Mouse (Mus musculus): Measurements from ENCODE around the gene Cyb5r1.
A peak's percentile ranks its signal among the peaks of the same experiment; 100 is the strongest.

Gene Cyb5r1

DNA sequence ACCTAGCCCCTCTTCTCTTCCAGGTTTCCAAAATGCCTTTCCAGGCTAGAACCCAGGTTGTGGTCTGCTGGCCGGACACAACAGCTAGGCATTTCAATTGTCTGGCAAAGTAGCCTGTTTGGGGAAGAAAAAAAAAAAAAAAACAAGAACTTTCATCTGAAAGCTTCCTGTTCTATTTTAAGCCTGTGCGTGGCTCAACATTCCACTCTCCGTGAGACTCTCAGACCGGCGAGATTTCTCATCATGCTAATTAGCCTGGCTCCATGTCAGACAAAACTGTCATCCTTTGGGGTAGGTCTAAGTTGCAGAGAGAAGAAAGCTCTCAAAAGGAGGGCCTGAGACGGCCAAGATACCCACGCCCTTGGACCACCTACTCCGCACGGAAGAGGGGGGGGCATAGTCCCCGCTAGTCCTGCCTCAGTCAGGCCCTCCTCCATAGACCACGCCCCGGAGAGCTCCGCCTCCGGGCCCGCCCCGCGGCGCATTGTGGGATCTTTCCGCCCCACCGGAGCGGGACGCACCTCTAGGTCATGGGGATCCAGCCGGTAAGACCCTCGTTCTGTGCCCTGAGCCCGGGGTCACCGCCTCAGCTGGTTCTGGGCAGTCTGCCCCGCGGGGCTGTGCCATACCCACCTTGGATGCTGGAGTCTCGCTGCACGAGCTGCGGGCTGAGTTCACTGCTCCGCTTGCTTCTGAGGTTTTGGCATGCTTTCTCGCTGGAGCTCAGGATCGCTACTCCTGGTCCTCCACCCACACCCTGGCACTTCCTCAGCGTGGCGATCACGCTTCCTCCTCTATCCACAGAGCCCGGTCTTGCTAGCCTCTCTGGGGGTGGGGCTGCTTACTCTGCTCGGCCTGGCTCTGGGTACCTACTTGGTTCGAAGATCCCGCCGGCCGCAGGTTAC lies at the start of gene Cyb5r1:
TSS of gene Cyb5r1 (plus strand) at position 51 of the 905 bp plus-strand sequence.
- DNase-seq (ENCODE audit: low read depth, low spot score), result peak; percentile 83

DNA sequence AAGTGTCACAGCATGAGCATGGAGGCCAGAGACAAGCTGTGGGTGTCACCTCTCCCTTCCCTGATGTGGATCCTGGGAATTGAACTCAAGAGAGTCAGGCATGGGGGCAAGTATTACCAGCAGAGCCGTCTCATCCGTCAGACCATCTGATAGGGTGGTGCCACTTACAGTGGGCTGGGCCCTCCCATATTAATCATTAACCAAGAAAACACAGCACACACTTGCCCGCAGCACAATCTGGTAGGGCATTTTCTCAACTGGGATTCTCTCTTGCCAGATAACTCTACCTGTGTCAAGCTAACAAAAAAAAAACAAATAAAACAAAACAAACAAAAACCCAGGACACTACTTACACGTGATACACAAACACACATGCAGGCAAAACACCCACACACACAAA lies 47.9 kb upstream of the Cyb5r1 start:
- no peak for DNase-seq (ENCODE audit: low read depth, low spot score)

DNA sequence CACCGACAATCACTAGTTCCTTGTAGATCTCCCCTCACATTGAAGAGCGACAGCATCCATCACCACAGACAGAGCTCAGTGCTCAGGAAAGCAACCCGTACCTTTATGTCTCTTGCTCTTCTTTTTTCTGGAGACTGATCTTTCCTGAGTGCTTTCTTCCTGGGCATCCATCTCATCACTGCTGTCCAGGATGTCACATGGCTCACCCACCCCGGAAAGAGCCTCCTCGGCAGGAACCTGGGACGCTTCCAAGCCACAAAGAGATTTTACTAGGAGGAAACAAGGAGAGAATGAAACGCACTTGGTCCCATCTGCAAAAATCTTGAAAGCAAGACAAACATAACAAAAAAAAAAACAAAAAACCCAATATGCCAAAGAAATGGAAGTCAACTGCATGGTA lies 44.7 kb upstream of the Cyb5r1 start:
- DNase-seq (ENCODE audit: low read depth, low spot score), result no peak

DNA sequence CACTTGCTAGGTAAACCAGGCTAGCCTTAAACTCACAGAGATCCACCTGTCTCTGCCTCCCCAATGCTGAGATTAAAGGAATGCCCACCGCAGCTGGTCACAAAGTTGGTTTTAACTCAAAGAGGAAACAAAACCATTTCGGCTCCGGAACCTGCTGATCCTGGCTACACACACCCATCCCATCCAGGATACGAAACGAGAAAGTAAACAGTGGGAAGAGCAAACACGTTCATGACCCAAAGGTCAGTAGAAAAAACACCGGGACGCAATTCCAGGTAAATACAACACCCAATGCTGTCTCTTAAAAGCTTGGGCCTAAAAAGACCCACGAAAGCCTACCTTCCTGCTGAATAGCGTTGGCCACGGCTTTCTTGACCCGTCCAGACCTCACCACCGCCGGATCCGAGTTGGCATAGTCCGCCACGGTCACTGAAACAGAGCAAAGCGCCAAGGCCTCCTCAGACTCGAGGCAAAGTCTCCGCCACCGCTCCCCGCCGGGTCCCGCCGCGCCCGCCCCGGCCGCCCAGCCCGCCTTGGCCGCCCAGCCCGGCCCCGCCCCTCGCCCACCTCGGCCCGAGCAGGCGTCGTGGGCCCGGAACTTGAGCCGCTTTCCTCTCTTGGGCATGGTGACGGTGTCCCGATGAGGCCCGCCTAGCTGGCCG lies 44.0 kb upstream of the Cyb5r1 start:
- no peak for DNase-seq (ENCODE audit: low read depth, low spot score)

DNA sequence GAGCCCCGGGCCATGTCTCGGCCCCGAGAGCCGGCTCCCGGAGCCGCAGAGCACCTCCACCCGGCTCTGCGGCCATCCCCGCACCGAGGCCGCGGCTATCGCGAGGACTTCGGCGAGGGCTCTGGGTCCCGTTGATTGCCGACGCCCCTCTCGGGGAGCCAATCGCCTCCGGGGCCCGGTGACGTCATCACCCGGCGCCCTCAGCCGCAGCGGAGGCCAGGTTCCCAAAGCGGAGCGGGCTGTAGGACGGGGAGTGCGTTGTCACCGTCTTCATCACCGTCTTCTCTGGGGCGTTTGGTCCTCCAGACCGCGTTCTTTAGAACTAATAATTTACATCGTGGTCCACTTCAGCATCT lies 43.5 kb upstream of the Cyb5r1 start, which contains the start of gene Tmem183a:
TSS of gene Tmem183a (minus strand) at position 123 of the 356 bp plus-strand sequence.
- DNase-seq (ENCODE audit: low read depth, low spot score), result peak; percentile 89

DNA sequence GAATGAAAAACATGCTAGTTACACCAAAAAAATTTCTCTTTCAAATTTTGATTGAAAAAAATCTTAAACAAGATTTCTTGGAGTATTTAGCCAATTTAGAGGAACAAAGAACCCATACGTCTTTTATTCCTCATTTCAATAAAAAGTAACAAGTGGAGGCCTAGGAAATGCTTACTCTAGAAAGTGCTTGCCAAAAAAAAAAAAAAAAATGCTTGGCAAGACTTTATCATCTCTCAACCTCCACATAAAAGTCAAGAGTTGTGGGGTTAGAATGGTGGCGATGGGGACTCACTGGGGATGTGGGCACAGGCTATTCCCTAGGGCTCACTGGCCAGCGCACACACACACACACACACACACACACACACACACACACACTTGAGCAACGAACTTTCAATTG lies 42.2 kb upstream of the Cyb5r1 start:
- no peak for DNase-seq (ENCODE audit: low read depth, low spot score)

DNA sequence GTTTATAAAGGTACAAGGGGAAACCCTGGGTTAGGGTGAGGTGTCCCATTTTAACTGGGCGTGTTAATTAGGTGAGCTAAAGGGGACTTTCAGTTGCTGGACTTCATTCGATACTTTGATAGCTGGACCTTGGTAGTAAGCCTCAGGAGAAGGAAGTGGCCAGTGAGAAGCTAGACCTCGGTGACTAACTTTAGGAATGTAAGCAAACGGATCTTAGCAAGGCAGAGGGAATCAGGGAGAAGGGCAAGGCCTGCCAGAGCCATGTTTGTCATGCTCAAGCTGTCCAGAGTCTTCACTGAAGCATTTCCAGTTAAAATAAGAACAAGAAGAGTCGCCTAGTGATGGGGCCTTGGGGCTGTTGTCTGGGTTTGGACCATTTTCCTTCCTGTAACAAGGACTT lies 39.9 kb upstream of the Cyb5r1 start:
- no peak for DNase-seq (ENCODE audit: low read depth, low spot score)

DNA sequence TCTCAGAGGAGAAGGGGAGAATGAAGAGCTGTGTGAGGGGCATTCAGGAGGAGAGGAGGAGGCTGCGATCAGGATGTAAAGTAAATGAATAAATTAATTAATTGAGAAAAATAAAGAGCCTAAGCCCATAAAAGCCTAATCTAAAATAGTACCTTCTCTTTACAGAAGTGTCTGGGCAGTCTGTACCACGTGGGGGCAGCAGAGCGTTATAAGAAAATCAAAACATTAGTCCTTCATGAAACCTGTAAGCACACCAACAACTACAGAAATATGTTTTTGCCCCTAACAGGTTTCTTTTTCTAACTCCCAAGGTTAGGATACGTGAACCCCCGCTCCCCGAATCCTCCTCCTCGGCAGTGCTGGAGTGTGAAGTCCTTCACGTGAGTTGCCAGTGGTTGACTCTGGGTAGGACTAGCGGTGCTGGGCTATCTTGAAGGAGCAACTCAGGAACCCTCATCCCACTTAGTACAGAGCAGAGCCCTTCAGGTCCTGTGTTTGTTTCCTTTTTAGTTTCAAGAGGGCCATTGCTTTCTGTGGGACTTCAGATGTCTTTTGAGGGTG lies 36.5 kb upstream of the Cyb5r1 start:
- DNase-seq (ENCODE audit: low read depth, low spot score), result no peak

DNA sequence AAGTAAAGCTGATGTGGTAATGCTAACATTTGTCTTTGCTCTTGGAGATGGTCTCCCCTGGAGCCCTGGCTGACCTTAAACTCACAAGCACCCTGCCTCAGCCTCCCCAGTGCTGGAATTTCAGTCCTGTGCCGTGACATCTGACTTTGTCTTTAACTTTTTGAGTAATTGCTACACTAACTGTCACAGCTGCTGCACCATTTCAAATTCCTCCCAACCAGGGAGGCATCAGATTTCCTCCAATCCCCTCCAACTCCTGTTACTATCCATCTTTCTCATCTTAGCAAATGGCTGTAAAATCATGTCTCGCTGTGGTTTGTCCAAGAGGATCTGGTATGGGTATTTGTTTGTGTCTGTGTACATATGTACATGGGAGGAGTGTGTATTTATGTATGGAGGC lies 31.2 kb upstream of the Cyb5r1 start:
- no peak for DNase-seq (ENCODE audit: low read depth, low spot score)

DNA sequence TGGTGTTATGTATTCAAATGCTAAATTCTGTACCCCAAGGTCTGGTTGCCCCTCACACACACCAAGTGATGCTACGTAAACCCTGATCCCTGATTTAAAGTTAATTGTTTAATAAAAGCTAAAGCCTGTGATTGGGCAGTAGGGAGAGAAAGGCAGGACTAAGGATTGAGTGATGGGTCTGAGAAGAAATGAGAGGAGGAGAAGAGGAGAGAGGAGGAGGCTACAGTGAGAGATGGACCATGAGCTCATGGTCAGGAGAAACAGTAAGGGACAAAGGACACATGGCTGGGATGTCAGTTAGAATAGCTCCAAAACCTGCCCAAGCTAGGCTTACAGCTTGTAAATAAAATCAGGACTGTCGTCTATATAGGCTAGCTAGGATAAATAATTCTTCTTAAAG lies 24.3 kb upstream of the Cyb5r1 start:
- no peak for DNase-seq (ENCODE audit: low read depth, low spot score)

DNA sequence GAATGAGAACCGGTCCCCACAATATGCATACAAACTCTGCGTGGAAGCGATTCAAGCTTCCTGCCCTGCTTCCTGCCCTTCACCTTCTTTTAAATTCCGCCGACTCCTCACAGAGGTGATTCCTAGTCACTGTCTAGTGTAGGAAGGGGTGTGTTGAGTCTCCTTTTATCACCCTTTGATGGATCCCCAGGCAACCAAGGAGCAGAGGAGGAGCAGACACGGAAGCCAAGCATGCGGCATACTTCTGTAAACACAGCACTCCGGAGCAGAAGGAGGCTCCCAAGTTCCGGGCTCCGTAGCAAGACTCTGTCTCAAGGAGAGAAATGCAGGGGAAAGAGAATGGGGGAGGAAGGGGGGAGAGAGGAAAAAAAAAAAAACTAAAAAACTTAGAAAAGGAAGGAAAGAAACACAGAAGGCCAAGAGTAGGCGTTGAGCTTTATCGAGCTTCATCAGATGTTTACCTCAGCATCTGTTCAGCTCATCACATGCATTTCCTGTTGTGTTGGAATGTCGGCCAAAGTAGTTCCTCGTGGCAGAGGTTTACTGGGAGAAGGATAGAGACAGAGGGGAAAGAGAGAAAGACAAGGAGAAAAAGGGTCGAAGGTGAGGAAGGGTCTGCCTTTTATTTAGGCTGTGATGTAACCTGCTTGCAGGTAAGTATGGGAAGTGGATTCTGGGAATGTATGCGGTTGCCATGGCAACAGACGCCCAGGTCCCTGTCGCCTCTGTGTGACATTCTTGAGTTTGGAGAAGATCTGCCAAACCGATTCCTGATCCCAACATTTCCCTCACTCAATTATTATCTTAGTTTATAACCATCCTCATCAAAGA lies 23.3 kb upstream of the Cyb5r1 start:
- no peak for DNase-seq (ENCODE audit: low read depth, low spot score)

DNA sequence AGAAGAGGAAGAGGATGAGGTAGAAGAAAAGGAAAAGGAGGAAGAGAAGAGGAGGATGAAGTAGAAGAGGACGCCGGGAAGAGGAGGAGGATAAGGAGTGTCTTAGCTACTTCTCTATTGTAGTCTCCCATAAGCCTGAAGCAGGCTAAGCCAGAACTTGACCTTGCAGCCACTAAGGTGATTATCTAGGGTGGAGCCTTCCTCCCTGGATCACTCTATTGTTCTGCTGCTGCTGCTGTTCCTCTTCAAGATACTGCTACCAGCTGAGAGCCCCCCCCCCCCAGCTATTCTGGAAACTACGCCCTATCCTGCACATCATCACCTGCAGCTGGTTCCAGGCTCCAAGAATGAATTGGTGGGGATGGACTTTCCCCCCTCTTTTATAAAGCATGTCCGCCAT lies 20.8 kb upstream of the Cyb5r1 start:
- DNase-seq (ENCODE audit: low read depth, low spot score), result no peak

DNA sequence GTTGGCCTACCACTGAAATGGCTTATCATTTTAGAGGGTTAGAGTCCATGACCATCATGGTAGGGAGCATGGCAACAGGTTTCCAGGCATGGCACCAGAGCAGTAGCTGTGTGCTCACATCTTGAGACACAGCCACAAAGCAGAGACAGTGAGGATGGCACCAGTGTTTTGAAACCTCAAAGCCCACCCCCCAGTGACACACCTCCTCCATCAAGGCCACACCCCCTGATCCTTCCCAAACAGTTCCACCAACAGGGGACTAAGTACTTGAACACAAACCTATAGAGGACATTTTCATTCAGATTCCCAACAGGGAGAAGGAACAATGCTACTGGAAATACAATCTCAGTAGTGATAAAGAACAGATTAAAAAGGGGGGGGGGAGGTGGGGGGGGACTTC lies 20.2 kb upstream of the Cyb5r1 start:
- DNase-seq (ENCODE audit: low read depth, low spot score), result no peak

DNA sequence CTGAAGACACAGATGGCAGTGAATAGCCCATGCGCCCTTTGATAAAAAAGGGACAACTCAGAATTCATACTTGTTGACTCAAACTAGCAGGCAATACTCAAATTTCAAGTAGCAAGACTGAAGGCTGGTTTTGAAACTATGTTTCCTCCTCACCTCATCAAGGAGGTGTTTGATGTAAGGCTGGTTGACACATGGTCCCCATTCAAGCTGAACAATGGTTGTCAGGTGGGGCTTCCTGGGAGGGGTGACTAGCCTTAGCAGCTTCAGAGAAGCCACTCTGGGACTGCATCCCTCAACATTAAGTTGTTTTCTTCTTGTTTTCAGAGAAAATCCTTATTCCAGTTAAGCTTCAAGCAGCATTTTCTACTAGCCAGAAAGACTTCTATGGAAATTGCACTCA lies 19.7 kb upstream of the Cyb5r1 start, which contains the start of gene 4933406M09Rik:
TSS of gene 4933406M09Rik (plus strand) at position 275 of the 400 bp plus-strand sequence.
- no peak for DNase-seq (ENCODE audit: low read depth, low spot score)

DNA sequence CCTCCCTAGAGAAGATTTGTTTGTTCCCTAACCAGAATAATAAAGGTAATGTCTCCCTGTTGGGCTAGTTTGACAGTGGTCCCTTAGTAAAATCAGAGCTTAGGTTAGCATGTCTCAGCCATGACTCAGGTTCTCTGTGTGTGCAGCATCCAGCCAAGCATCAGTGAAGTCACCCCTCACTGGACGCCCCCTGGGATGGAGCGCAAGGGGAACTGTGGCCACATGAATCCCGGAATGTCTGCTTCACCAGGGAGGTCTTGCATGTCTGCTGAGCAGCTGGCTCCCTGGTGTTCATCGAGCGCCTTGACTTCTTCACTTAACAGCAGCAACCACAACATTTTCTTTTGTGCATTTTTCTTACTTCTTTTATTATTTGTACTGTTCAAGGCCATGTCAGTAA lies 11.5 kb upstream of the Cyb5r1 start:
- no peak for DNase-seq (ENCODE audit: low read depth, low spot score)

DNA sequence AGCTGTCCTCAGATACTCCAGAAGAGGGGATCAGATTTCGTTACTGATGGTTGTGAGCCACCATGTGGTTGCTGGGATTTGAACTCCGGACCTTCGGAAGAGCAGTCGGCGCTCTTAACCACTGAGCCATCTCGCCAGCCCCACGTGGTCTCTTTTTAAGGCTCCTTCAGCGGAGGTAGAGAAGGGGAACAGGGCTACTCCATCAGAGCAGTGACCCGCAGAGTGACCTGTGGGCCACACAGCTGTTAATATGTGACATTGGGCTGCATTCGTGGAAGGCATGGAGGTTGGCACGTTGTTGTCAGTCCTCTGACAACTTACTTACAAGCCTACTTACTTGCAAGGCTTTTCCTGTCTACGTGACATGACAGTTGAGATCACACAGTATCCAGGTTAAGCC lies 7.1 kb upstream of the Cyb5r1 start:
- DNase-seq (ENCODE audit: low read depth, low spot score), result no peak

DNA sequence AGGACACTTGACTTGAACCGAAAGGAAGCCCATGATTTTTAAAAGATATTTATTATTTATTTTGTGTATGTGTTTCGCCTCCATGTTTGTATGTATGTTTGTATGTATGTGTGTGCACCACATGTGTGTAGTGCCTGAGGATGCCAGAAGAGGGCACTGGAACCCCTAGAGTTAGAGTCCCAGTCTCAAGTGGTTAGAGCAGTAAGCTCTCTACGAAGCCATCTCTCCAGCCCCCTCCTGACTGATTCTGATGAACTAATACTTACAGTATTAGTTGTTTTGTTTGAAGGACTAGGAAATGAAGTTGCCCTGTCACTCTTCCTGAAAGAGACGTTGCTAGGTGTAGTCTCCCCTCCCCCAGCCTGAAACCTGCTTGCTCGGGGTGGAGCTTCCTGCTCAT lies 5.6 kb upstream of the Cyb5r1 start:
- peak; percentile 64 for DNase-seq (ENCODE audit: low read depth, low spot score)

DNA sequence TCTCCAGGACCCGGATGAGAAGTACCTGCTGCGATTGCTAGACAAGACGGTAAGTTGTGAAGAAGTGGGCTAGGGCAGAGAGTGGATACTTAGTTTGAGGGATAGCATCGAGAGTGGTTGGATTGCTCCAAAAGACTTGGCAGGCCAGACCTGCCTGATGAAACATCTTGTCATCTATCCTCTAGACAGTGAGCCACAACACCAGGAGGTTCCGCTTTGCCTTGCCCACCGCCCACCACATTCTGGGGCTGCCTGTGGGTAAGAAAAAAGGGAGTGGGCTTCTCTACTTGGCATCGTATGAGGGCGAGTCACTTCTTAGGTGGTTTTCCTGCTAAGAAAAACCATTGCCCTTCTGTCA lies 1.0 kb downstream of the Cyb5r1 start:
- DNase-seq (ENCODE audit: low read depth, low spot score), result no peak

DNA sequence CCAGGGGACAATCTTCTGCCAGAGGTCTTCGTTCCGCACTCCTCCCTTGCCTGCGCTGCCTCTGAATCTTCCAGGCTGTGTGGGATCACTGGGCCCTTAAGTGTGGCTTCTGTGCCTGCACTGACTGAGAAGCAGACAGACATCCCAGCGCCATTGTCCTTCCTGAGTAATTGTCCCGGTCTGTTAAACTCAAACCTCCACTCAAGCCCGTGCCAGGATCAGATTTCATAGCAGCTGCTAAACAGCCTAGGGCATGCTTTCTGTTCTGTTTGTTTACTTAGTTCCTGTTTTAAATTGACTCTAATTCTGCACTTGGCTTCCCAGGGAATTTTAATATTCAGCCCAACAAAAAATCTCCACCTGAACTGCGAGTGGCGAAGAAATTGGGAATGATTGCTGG lies 2.7 kb downstream of the Cyb5r1 start:
- DNase-seq (ENCODE audit: low read depth, low spot score), result no peak

DNA sequence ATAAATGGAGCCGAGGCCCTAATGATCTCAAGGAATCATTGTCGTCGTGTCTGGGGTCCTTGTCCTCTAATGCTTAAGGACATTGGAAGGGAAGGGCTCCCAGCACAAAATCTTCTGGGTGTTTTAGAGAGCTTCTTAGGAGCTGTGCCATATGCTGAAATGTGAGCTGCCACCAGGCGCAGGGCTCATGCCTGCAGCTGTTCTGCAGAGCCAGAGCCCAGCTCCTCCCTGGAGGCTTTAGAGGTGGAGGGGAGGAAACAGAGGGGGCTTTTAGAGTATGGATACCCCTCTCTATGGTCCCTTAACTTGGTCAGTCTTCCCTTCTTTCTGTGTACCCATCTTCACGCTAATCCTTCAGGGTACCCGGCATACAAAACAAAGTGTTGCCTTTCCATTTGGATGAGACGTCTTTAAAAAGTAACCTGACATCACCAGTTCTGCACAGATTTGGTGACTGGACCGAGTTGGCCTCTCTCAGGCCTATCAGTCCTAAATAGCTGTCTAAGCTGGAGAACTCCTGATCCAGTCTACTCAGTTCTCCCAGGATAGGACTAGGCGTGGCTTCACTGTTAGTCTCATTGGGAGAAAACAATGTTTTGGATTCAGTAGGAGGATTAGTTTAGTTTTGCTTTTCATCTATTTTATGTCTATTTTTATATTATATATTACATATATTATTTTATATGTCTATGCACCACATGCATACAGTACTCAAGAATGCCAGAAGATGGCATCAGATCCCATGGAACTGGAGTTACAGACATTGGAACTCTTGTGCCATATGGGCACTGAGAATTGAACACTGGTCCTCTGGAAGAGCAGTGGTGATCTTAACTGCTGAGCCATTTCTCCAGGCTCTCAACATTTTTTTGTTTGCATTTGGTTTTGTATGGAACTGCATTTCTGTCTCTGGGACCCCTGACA lies 6.6 kb downstream of the Cyb5r1 start:
- DNase-seq (ENCODE audit: low read depth, low spot score), result no peak

DNA sequence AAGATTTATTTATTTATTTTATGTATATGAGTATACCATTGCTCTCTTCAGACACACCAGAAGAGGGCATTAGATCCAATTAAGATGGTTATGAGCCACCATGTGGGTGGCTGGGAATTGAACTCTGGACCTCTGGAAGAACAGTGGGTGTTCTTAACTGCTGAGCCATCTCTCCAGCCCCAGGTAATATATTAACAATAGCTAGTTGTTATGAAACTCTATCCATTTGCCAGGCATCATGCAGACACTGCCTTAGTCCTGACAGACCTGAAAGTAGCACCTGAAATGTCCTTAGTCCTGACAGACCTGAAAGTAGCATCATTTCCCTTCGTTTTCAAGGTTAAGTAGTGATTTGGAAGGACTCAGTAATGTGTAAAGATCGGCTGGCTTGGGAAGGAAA lies 8.7 kb downstream of the Cyb5r1 start:
- DNase-seq (ENCODE audit: low read depth, low spot score), result no peak

Data from WW6 (cell line).